Mouse (Mus musculus): ENCODE measurements around the gene Rhoh. TPM values are rescaled to one million over a fixed set of nuclear protein-coding genes. Genes with fewer than 3 reads are reported as not detected.
A peak's percentile ranks its signal among the peaks of the same experiment; 100 is the strongest.

Rhoh gene
- polyA plus RNA-seq, 1 experiment: 1.8 TPM

DNA sequence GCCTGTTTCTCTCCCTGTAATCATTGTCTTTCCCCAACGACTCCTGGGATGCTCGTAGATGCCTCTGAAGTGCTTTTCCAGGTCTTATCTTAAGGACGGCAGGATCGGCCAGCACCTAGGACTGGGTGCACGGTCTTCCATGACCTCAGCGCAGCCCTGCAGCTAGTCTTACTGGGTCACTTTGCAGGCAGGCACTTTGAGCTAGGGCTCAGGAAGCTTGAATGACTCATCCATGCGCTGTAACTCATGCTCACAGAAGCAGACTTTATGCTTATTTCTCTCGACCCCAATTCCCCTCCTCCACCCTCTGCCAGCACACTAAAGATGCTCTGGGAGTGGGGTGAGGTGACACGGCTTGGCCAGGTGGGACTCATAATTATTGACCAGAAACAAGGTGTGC is 41.8 kb downstream of the Rhoh start:
- WGBS: 90% methylated on average over 9 of the region's 9 CpGs
- Histone ChIP-seq H3K27ac (ENCODE audit: insufficient read depth, low read depth, low read length) (no peak overlapping the region), H3K4me3 (ENCODE audit: insufficient read depth, low read depth, low read length) (no peak overlapping the region), H3K27me3 (replicated peaks; ENCODE audit: control insufficient read depth, insufficient read depth, low read length) (no peaks in the 10 kb centered on the region), H3K36me3 (ENCODE audit: control insufficient read depth, insufficient read depth, low read length) (no peaks in the 10 kb centered on the region), H3K4me1 (ENCODE audit: control insufficient read depth, insufficient read depth, low read length) (no peaks in the 10 kb centered on the region)
- DNase-seq: no peak
- TF ChIP-seq POLR2A (IDR thresholded peaks at IDR 0.05; ENCODE audit: low read depth, low read length) (no peak), CTCF (conservative IDR thresholded peaks at IDR 0.05; ENCODE audit: insufficient read depth, insufficient read length, low read depth, low read length) (no peak)

GRCm38 (mm10) chr5:65904476-65904875 is 43.5 kb downstream of the Rhoh start:
- no peak for TF ChIP-seq POLR2A (IDR thresholded peaks at IDR 0.05; ENCODE audit: low read depth, low read length)
- no peak for TF ChIP-seq CTCF (conservative IDR thresholded peaks at IDR 0.05; ENCODE audit: insufficient read depth, insufficient read length, low read depth, low read length)
- no peaks in the 10 kb centered on the region for H3K4me1 ChIP-seq (ENCODE audit: control insufficient read depth, insufficient read depth, low read length)
- H3K27me3 ChIP-seq (replicated peaks; ENCODE audit: control insufficient read depth, insufficient read depth, low read length): no peaks in the 10 kb centered on the region
- H3K4me3 ChIP-seq (ENCODE audit: insufficient read depth, low read depth, low read length): no peak overlapping the region
- DNase-seq: no peak
- H3K36me3 ChIP-seq (ENCODE audit: control insufficient read depth, insufficient read depth, low read length): no peaks in the 10 kb centered on the region
- H3K27ac ChIP-seq (ENCODE audit: insufficient read depth, low read depth, low read length): no peak overlapping the region
- WGBS: 89% methylated on average over 4 of the region's 4 CpGs

DNA sequence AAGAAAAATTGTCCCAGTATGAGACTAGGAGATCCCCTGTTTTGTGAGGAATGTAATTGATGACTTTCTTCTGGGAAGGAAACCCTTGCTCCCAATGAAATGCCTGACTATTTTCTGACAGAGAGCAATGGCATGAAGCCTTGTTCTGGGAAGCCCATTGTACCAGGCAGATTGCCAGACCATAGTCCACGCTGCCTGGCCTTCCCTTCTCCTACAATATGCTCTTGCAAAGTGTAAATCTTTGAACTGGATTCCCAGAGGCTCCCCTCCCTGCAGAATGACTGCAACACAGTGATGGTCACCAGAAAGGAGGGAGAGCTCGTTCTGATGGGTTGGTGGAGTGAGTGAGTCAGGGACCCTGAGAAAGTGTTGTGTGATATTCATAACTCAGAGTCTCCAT is 47.7 kb downstream of the Rhoh start:
- peak; percentile 6 for DNase-seq

DNA sequence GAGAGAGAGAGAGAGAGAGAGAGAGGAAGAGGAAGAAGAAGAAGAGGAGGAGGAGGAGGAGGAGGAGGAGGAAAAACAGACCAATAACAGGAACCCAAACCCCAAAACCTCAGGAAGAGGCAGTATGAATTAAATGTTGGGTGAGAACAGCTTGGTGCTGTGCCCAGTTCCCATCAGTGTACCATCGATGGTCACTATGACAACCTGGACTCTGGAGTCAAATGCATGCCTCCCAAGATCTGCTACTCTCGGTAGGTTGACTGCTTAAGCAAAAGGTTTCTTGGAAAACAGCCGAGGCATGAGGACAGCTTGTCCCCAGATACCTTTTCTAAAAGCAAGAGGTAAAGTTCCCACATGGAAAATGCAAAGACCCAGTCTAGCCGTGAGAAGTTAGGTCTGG is 48.3 kb downstream of the Rhoh start:
- Histone ChIP-seq H3K36me3 (ENCODE audit: control insufficient read depth, insufficient read depth, low read length) (no peaks in the 10 kb centered on the region), H3K4me3 (ENCODE audit: insufficient read depth, low read depth, low read length) (no peak overlapping the region), H3K4me1 (ENCODE audit: control insufficient read depth, insufficient read depth, low read length) (no peaks in the 10 kb centered on the region), H3K27ac (ENCODE audit: insufficient read depth, low read depth, low read length) (no peak overlapping the region), H3K27me3 (replicated peaks; ENCODE audit: control insufficient read depth, insufficient read depth, low read length) (no peaks in the 10 kb centered on the region)
- WGBS: 57% methylated on average over 4 of the region's 4 CpGs
- TF ChIP-seq CTCF (conservative IDR thresholded peaks at IDR 0.05; ENCODE audit: insufficient read depth, insufficient read length, low read depth, low read length): no peak
- TF ChIP-seq POLR2A (IDR thresholded peaks at IDR 0.05; ENCODE audit: low read depth, low read length): no peak
- no peak for DNase-seq

More for the DNA sequence above, 47.7 kb downstream of the Rhoh start:
- Histone ChIP-seq H3K36me3 (ENCODE audit: control insufficient read depth, insufficient read depth, low read length) (no peaks in the 10 kb centered on the region), H3K4me3 (ENCODE audit: insufficient read depth, low read depth, low read length) (no peak overlapping the region), H3K27me3 (replicated peaks; ENCODE audit: control insufficient read depth, insufficient read depth, low read length) (no peaks in the 10 kb centered on the region), H3K4me1 (ENCODE audit: control insufficient read depth, insufficient read depth, low read length) (no peaks in the 10 kb centered on the region), H3K27ac (ENCODE audit: insufficient read depth, low read depth, low read length) (no peak overlapping the region)
- 57% methylated on average over 2 of the region's 2 CpGs for whole genome bisulfite sequencing
- TF ChIP-seq CTCF (conservative IDR thresholded peaks at IDR 0.05; ENCODE audit: insufficient read depth, insufficient read length, low read depth, low read length) (no peak), POLR2A (IDR thresholded peaks at IDR 0.05; ENCODE audit: low read depth, low read length) (no peak)

DNA sequence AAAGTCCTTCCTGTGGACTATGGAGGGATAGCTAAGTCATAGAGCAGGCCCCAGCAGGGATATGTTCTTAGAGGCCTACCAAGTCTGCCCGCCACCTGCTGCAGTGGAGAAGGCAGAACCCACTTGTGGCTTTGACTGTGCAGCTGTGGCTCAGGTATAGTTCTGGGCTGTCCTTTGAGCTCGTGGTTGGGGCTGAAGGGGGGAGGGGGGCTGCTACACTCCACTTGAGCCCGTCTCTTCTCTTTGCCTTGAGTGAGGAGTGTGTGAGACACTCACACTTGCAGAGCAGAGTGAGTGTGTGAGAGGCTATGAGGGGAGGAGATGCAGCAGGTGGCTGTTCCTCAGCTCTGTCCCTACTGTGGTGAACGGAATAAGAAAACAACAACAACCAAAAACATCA is 49.4 kb downstream of the Rhoh start:
- Histone ChIP-seq H3K36me3 (ENCODE audit: control insufficient read depth, insufficient read depth, low read length) (no peaks in the 10 kb centered on the region), H3K27ac (ENCODE audit: insufficient read depth, low read depth, low read length) (no peak overlapping the region), H3K4me3 (ENCODE audit: insufficient read depth, low read depth, low read length) (no peak overlapping the region), H3K27me3 (replicated peaks; ENCODE audit: control insufficient read depth, insufficient read depth, low read length) (no peaks in the 10 kb centered on the region), H3K4me1 (ENCODE audit: control insufficient read depth, insufficient read depth, low read length) (no peaks in the 10 kb centered on the region)
- no peak for TF ChIP-seq CTCF (conservative IDR thresholded peaks at IDR 0.05; ENCODE audit: insufficient read depth, insufficient read length, low read depth, low read length)
- no peak for TF ChIP-seq POLR2A (IDR thresholded peaks at IDR 0.05; ENCODE audit: low read depth, low read length)
- WGBS: 73% methylated on average over 4 of the region's 4 CpGs
- no peak for DNase-seq

GRCm38 (mm10) chr5:65911676-65912075 is 50.7 kb downstream of the Rhoh start:
- Histone ChIP-seq H3K27me3 (replicated peaks; ENCODE audit: control insufficient read depth, insufficient read depth, low read length) (no peaks in the 10 kb centered on the region), H3K4me3 (ENCODE audit: insufficient read depth, low read depth, low read length) (no peak overlapping the region), H3K4me1 (ENCODE audit: control insufficient read depth, insufficient read depth, low read length) (no peaks in the 10 kb centered on the region), H3K27ac (ENCODE audit: insufficient read depth, low read depth, low read length) (no peak overlapping the region), H3K36me3 (ENCODE audit: control insufficient read depth, insufficient read depth, low read length) (no peaks in the 10 kb centered on the region)
- TF ChIP-seq POLR2A (IDR thresholded peaks at IDR 0.05; ENCODE audit: low read depth, low read length) (no peak), CTCF (conservative IDR thresholded peaks at IDR 0.05; ENCODE audit: insufficient read depth, insufficient read length, low read depth, low read length) (no peak)
- 69% methylated on average over 7 of the region's 7 CpGs for WGBS
- no peak for DNase-seq

GRCm38 (mm10) chr5:65912201-65912600 is 51.2 kb downstream of the Rhoh start:
- no peak for DNase-seq
- H3K4me3 ChIP-seq (ENCODE audit: insufficient read depth, low read depth, low read length): no peak overlapping the region
- 79% methylated on average over 5 of the region's 5 CpGs for WGBS

GRCm38 (mm10) chr5:65913126-65913525 is 52.1 kb downstream of the Rhoh start:
- DNase-seq: no peak
- TF ChIP-seq POLR2A (IDR thresholded peaks at IDR 0.05; ENCODE audit: low read depth, low read length) (no peak), CTCF (conservative IDR thresholded peaks at IDR 0.05; ENCODE audit: insufficient read depth, insufficient read length, low read depth, low read length) (no peak)
- H3K27me3 ChIP-seq (replicated peaks; ENCODE audit: control insufficient read depth, insufficient read depth, low read length): no peaks in the 10 kb centered on the region
- no peaks in the 10 kb centered on the region for H3K4me1 ChIP-seq (ENCODE audit: control insufficient read depth, insufficient read depth, low read length)
- no peaks in the 10 kb centered on the region for H3K36me3 ChIP-seq (ENCODE audit: control insufficient read depth, insufficient read depth, low read length)
- 93% methylated on average over 9 of the region's 9 CpGs for WGBS
- H3K4me3 ChIP-seq (ENCODE audit: insufficient read depth, low read depth, low read length): no peak overlapping the region
- H3K27ac ChIP-seq (ENCODE audit: insufficient read depth, low read depth, low read length): no peak overlapping the region

More at GRCm38 (mm10) chr5:65912201-65912600, 51.2 kb downstream of the Rhoh start:
- H3K4me1 ChIP-seq (ENCODE audit: control insufficient read depth, insufficient read depth, low read length): no peaks in the 10 kb centered on the region
- H3K27ac ChIP-seq (ENCODE audit: insufficient read depth, low read depth, low read length): no peak overlapping the region
- TF ChIP-seq POLR2A (IDR thresholded peaks at IDR 0.05; ENCODE audit: low read depth, low read length): no peak
- no peak for TF ChIP-seq CTCF (conservative IDR thresholded peaks at IDR 0.05; ENCODE audit: insufficient read depth, insufficient read length, low read depth, low read length)
- no peaks in the 10 kb centered on the region for H3K27me3 ChIP-seq (replicated peaks; ENCODE audit: control insufficient read depth, insufficient read depth, low read length)
- H3K36me3 ChIP-seq (ENCODE audit: control insufficient read depth, insufficient read depth, low read length): no peaks in the 10 kb centered on the region
